10 mouse cellular contexts compared by ENCODE assay signal in genomic region chr14:114685133-114685532, GRCm38 (mm10).
A peak's percentile ranks its signal among the peaks of the same experiment; 100 is the strongest.
DNase-seq lines count a peak whose midpoint lies in the region; ATAC-seq lines count a peak whose summit lies in the region.
"Had no signal": no experiment of that assay in that cellular context is flagged by ENCODE, and none has a peak within 500 bp of the region (broad histone marks: within the 10 kb centered on the region; RNA-seq: fewer than 3 reads in every experiment).

No protein-coding gene starts in this region.

- H3K4me1 ChIP-seq in embryonic facial prominence, embryonic 14.5 days (ENCODE audit: control insufficient read depth, insufficient read depth, low read length) = no peaks in the 10 kb centered on the region
- H3K4me1 ChIP-seq: neural tube, embryonic 13.5 days had no signal

- H3K27me3 ChIP-seq in embryonic facial prominence, embryonic 14.5 days (replicated peaks; ENCODE audit: control insufficient read depth, insufficient read depth, low read length) = no peaks in the 10 kb centered on the region
- H3K27me3 ChIP-seq: neural tube, embryonic 13.5 days had no signal

- H3K4me3 ChIP-seq in embryonic facial prominence, embryonic 14.5 days (ENCODE audit: low read depth, low read length) = no peak overlapping the region
- H3K4me3 ChIP-seq: neural tube, embryonic 13.5 days had no signal

- DNase-seq in kidney, postnatal 10 days = peak; percentile 21
- no peak for DNase-seq in kidney, postnatal 14 days
- DNase-seq in 3T3-L1 (ENCODE audit: low read depth, low spot score) (peak; percentile 9), 416B (ENCODE audit: low read depth) (peak; percentile 23)
- peak; percentile 10 for DNase-seq in embryonic facial prominence, embryonic 14.5 days (ENCODE audit: low spot score)
- no peak for DNase-seq in heart, postnatal 25 days (ENCODE audit: low spot score)
- no peak for DNase-seq in lung, postnatal 10 days
- DNase-seq: adrenal gland, adult 2 months had no signal

- H3K36me3 ChIP-seq in embryonic facial prominence, embryonic 14.5 days (ENCODE audit: control insufficient read depth, insufficient read depth, low read length) = no peaks in the 10 kb centered on the region
- H3K36me3 ChIP-seq: neural tube, embryonic 13.5 days had no signal

- no peak overlapping the region for H3K27ac ChIP-seq in embryonic facial prominence, embryonic 14.5 days (replicated peaks; ENCODE audit: low read depth, low read length)
- H3K27ac ChIP-seq: macrophage; neural tube, embryonic 13.5 days had no signal

- H3K9me3 ChIP-seq in embryonic facial prominence, embryonic 14.5 days (ENCODE audit: control insufficient read depth, low read length) = no peaks in the 10 kb centered on the region
- H3K9me3 ChIP-seq: neural tube, embryonic 13.5 days had no signal

- intact Hi-C loops in heart, postnatal 25 days (cut with DNase I) = no loop called here

- no peak for ATAC-seq in embryonic facial prominence, embryonic 14.5 days (ENCODE audit: low read depth)

- no peak overlapping the region for H3K4me2 ChIP-seq in embryonic facial prominence, embryonic 14.5 days (ENCODE audit: low read depth, low read length)
- H3K4me2 ChIP-seq: neural tube, embryonic 13.5 days had no signal

- 76% methylated on average over 1 of the region's 1 CpGs for WGBS in embryonic facial prominence, embryonic 14.5 days

- no peak overlapping the region for H3K9ac ChIP-seq in embryonic facial prominence, embryonic 14.5 days (ENCODE audit: low read depth, low read length)
- H3K9ac ChIP-seq: neural tube, embryonic 13.5 days had no signal

Comparison
In these comparisons a context has a peak if more than half of its experiments do, and no peak if none do; other contexts are left out.
1. DNase-seq: peak in kidney, postnatal 10 days (single experiment), 3T3-L1 (single experiment), 416B (single experiment) and embryonic facial prominence, embryonic 14.5 days (single experiment); none in kidney, postnatal 14 days (single experiment), heart, postnatal 25 days (single experiment) and lung, postnatal 10 days (single experiment).